Mouse (Mus musculus) T-helper 17 cell (primary cell): ENCODE measurements around the gene BC055324.

Experiments
- in situ Hi-C, 2 experiments: fragments of 300-600 bp; cut with MboI, MseI; formaldehyde crosslinking; loops; 1 replicate in 1 of 2; 2 replicates in 1 of 2; pipeline ENCODE4 v1.15.1; 2025; ENCODE audit warnings: high pct_unique_total_duplicates in 2 of 2

BC055324 gene

DNA sequence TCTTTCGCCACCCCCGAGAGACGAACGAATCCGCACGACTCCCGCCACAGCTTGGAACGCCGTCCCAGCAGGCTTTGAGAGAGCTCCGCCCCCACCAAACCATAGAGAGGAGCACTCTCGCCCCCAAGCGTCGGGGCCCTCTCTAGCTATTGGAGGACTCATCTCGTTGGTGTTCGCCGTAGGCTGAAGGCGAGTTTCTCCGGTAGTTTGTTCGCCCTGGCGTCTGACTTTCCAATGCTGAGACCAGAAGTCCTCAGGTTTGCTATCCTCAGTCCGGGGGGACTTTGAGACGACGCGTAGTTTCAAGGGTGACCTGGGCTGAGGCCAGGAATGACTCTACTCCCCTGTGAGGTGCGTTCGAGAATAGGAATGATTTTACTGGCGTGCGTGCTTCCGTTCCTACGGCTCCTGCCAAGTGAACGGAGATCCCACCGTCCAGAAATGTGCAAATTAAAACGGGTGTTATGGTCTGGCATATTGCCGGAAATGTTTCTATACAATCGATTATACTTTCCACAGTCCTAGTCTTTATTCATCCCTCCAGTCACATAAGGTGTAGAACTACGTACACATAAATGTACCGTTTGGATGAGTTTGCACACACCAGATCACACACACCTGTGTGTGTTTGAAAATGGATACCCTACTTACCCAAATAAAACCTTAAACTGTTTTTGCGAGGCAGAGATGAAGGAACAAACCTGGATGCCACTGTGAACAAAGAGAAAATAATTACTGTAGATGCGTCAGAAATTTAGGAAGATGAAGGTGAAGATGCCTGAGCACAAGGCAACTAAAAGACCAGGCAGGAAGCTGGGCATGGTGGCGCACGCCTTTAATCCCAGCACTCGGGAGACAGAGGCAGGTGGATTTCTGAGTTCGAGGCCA lies at the start of gene BC055324, which contains the start of gene Mettl18:
Gene BC055324 (minus strand): TSS at position 76 of the 888 bp plus-strand sequence.
Gene Mettl18 (plus strand): TSS at position 169 of the 888 bp plus-strand sequence.
- in situ Hi-C loops, result loop anchor here in 1 of 2 experiments (5.0 kb wide), 1 partner anchor 77 kb away; no protein-coding TSS in a partner anchor

DNA sequence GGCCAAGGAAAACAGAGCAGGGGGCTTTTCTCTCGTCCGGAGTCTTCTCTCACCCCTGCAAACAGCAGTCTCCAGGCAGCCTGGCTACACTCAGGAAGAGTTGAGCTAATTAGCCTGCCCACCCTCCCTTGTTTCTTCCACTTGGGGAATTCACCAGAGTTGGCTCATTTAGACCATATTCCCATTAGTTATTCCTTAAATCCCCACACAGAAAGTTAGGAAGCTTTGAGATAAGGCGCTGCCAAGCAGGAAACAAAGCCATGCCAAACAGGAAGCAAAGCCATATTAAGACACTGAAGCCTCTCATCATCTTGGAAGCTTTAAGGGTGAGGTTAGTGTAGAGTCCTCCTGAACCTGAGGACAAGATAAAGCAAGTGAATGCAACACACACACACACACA lies 49.0 kb upstream of the BC055324 start:
- in situ Hi-C loops, result no loop called here

DNA sequence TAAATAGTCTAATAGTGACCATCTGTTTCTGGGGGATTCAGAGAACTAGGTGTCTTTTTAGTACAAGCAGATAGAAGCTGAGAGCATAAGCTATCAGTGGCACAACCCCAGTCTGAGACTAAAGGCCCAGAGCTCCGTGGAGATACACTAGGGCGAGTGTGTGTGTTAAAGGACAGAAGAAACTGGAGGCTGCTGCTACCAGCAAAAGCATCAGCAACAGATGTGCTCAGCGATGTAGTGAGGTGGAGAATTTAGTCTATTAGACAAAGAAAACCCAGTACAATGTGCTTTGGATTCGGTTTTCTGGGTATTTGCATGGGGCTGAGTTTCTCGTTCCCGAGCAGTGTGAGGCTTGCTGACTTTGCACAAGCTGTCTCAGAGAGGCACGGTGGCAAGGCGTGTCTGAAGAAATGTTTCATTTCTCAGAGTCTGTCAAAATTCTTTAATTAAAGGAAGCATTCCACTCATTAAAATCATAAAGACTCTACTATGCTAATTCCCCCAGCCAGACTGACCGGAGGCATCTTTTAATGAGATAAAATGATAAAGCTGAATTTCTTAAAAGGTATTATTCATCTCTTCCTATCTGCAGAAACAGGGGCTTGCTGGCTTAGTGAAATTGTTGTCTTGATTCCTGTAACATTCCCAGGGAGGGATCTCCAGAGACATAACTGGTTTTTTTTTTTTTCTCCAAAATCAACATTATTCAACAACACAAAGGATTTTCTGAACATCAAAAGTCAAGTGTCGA lies 46.0 kb upstream of the BC055324 start:
- in situ Hi-C loops, result no loop called here

DNA sequence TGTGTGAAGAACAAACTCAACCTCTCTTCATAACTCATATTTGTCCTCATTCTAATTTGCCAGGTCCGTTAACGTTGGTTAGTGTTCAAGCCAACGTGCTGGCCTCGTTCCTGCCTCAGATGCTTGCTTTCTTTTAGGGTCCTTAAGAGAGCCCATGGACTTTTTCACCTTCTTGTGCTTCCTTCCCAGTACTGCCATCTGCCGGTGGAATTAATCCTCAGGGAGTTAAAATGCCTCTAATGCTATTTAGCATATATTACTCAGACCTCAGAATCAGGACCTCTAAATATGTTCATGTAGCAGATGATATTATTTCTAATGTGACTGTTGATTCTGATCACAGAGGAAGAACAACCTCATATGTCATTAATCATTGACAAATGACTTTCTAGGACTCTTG lies 32.8 kb upstream of the BC055324 start:
- in situ Hi-C loops, result loop anchor here in 1 of 2 experiments (10.0 kb wide), 1 partner anchor 117 kb away; no protein-coding TSS in a partner anchor

DNA sequence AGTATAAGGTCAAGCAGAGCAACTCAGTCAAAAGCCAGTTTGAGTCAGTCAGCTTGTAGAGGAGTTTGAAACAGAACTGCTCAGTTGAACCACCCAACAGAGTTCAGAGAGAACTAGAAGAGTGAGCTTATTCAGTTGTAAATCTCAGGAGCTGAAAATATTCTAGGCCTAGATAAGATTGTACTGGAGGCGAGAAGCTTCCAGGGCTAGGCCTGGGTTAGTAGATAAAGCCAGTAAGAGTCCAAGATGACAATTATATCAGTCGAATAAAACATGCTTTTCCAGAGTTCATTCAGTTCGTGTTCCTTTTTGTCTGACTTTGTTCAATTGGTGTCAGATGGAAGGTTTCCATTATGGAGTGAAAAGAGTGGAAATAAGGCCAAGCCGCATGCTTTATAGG lies 31.1 kb upstream of the BC055324 start:
- in situ Hi-C loops, result loop anchor here in 1 of 2 experiments (10.0 kb wide), 1 partner anchor 119 kb away; no protein-coding TSS in a partner anchor

DNA sequence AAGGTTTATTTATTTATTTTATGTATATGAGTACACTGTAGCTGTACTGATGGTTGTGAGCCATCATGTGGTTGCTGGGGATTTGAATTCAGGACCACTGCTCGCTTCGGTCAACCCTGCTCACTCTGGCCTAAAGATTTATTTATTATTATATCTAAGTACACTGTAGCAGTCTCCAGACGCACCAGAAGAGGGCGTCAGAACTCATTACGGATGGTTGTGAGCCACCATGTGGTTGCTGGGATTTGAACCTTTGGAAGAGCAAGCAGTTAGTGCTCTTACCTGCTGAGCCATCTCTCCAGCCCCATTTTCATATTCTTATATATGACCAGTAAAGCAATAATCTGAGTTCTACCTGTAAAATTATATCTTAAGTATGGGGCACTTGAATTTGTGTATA lies 27.5 kb upstream of the BC055324 start:
- in situ Hi-C loops, result loop anchor here in 1 of 2 experiments (10.0 kb wide), 1 partner anchor 123 kb away; no protein-coding TSS in a partner anchor

DNA sequence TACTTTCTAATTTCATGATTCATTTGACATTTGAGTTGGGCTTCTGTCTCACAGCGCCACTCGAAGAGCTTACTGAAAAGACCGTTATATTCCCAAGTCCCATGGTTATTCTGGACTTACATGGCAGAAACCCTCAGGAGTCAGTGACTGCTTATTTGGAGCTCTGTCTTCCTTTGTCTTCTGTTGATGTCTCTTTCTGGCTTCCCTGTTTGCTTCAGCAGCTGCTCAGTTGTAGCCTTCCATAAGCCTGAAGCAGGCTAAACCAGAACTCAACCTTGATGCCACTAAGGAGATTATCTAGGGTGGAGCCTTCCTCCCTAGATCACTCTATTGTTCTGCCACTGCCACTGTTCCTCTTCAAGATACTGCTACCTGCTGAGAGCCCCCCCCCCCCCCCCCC lies 26.1 kb upstream of the BC055324 start:
- in situ Hi-C loops, result loop anchor here in 1 of 2 experiments (10.0 kb wide), 1 partner anchor 124 kb away; no protein-coding TSS in a partner anchor

DNA sequence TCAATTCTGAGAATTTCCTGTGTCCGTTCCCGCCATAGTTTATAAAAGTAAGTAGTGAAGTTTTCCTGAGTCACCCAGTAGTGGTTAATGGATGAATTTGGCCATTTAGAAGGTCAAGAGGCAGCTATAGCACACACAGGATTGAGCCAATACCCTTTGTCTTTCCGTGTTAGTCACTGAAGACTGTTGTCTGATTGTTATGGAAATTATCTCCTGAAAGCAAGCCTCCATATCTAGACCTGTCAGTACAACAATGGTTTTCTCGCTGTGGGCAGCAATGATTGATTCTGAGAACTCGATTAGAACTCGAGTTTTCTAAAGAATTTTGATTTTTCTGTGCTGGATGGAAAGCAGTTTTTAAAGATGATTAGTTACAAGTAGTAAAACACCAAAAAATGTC lies 25.2 kb upstream of the BC055324 start:
- in situ Hi-C loops, result loop anchor here in 1 of 2 experiments (10.0 kb wide), 1 partner anchor 125 kb away; no protein-coding TSS in a partner anchor

DNA sequence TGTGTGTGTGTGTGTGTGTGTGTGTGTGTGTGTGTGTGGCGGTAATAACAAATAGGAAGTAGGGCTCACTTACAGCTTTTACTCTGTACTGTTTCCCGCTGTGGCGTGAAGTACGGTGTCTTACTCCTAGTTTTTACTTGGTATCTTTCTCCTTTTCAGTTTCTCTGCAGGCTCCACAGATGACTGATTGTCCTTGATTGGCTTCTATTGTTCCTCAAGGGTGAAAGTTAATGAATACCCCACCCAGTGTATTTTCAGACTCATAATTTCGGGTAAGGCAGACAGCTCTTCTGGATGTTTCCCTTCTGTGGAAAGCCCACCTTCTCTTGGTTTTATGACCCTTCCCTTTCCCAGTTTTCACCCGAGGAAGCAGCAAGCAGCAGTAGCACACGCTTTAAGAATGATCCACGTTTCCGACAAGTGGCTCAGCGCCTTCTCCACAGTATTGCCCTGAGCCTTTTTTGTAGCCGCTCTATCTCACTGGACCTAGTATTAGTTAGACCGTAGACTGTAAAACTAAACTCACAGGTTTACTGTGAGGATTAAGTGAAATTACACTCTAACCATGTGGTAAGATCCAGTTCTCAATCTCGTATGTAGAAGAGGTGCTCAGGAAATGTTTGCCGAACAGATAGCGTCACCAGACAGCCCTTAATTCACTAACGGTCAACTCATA lies 23.8 kb upstream of the BC055324 start:
- in situ Hi-C loops, result no loop called here

DNA sequence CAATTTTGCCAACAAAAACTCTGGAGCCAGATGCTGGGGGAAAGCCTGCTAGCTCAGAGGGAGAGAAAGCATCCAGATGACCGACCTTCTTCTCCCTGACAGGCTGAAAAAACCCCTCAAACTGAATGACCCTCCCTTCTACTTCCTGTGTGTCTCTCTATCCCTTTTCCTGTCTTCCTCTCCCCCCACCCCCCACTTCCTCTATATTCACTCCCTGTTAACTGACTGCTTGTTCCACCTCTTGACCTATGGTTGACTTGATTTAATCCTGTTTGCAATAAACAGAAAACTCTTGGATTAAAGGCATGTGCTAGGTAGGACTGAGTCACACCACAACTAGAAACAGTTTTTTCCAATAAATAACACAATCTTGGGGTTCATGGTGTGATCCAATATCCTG lies 20.0 kb upstream of the BC055324 start:
- in situ Hi-C loops, result no loop called here

DNA sequence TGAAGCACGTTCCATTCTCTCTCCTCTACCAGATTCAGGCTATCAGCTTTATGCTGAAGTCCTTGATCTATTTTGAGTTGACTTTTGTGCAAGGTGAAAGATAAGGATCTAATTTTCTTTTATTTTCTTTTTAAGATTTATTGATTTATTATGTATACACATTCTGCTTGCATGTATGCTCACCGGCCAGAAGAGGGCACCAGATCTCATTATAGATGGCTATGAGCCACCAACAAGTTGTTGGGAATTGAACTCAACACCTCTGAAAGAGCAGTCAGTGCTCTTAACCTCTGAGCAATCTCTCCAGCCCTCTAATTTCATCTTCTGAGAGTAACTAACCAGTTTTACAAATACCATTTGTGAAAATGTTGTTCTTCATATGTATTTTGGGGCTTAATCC lies 14.6 kb upstream of the BC055324 start:
- in situ Hi-C loops, result loop anchor here in 1 of 2 experiments (5.0 kb wide), 1 partner anchor 128 kb away; no protein-coding TSS in a partner anchor

DNA sequence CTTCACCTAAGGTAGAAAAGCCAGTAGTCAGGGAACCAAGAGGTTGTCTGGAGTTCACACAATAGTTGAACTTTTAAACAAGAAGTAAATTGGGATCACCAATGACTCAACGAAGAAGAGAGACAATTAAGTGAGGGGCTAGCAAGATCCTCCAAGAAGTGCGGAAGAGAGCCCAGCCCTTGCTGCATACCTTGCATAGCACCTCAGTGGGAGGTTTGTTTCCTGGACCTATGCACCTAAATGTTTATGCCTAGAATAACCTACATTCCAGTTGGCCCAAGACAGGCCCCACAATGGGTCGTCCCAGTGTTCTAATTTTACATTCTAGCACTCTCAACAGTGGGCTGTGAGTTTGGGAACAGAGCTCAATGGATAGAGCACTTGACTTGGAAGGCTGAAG lies 9.7 kb upstream of the BC055324 start:
- in situ Hi-C loops, result no loop called here

DNA sequence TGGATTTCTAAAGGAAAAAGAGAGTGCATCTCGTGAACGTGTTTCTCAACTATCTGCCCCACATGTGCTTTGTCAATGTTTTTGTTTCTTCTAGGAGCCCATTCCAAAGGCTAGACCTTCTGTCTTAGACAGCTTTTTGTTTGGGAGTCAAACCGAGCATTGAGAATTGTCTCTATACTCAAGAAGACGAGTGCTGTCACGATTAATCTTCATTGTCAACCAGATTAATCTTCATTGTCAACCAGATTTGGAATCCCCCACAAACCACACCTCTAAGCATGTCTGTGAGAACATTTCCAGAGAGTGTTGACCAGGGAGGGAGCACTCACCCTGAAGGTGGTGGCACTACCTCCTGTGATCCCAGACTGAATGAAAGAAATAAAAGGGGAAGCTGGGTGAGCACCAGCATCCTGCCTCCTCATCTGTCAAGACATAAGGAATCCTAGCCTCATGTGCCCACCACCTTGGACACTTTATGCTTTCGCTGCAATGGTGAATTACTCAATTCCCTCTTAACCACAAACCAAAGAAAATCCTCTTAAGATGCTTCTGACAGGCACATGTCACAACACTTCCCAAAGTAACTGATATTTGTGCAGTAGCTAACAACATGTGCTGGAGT lies 7.3 kb upstream of the BC055324 start:
- in situ Hi-C loops, result no loop called here

DNA sequence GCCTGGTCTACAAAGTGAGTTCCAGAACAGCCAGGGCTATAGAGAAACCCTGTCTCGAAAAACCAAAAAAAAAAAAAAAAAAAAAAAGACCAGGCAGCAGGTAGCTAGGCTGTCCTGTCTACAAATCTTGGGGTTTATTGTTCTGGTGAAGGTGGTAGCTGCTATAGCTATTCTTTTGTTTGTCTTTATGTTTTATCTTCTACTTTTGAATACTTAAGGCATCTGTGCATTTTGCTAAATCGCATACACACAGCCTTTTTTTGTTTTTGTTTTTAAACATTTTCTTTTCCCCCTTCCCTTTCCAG lies 965 bp upstream of the BC055324 start:
- in situ Hi-C loops, result loop anchor here in 1 of 2 experiments (5.0 kb wide), 1 partner anchor 77 kb away; no protein-coding TSS in a partner anchor

DNA sequence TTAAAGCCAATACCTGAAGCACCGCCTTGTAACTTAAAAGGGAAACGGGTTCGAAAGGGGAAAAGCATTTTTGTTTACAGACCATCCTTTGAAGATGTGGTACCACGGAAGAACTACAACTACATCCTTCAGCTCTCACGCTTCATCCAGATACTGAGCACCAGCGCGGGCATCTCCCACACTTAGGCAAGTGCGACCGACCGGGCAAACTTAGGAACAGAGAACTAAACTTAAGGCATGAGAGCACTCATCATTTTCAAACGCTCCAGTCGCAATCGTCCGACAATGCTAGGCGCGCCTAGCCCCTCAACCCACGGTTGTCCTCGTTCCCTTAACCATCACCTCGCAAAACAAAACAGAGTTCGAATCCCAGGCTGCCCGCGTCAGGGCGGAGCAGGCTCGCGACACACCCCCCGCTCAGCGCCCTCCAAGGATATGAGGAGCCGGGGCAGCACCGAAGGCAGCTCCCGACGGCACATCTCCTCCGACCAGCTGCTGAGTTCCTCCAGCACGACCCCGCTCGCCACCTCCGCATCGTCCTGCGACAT lies 349 bp downstream of the BC055324 start:
- in situ Hi-C loops, result no loop called here

DNA sequence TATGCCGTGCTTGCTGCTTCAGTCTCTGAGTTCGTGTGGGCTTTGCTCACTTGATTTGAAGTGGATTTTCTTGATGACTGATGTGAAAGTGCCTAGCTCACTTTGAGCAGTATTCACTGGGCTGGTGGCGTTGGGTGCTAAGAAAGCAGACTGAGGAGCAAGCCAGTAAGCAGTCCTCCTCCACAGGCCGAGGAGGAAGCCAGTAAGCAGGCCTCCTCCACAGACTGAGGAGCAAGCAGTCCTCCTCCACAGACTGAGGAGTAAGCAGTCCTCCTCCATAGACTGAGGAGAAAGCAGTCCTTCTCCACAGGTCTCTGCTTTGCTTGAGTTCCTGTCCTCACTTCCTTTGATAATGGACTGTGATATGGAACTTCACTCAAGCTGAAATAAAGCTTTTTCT lies 2.2 kb downstream of the BC055324 start:
- in situ Hi-C loops, result no loop called here

DNA sequence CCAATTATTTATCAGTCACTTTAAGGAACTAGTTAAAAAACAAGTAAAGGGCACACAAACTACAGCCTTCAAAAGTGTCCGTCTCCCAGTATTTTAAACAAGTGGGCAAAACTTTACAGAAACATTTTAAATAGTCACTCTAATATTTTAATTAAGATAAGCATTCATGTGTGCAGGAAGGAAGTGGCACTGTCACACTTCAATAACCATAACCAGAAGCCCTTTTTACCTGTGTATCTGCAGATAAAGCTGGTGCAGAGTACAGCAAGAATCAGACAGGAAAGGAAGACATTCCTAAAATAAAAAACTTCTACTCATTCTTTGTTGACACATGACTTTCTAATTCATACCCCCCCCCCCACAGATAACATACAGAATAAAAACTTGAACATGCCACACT lies 18.1 kb downstream of the BC055324 start:
- in situ Hi-C loops, result no loop called here

DNA sequence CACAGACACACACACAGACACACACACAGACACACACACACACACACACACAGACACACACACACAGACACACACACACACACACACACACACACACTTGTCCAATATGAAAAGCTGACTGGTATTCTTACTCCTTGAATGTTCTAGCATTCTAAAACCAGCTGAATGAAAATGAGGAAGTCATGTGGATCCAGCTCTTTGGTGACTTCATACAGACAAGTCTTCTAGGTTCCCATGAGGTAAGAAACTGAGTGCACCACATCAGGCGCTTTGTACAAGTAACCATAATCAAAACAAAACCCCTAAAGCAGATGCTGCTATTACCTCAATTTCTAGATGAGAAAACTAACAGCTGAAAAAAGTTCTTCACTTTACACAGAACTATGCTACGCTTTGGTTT lies 19.5 kb downstream of the BC055324 start:
- in situ Hi-C loops, result no loop called here

DNA sequence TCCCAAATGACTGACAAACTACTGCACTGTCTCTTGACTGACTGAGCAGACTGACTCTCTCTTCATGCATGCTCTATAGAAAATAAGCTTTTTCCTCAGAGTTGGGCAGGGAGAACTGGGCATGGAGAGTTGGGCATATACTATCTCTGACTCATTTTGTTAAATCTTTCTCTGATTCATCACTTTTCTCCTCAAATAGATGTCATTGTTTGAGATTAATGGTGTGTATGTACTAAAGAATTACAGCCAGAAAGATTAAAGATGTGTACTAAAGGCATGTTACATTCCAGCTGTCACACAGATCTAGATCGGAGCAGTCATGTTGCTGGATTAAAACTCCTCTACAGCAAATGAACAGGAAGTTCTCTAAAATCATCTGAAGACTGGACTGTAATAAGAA lies 20.1 kb downstream of the BC055324 start:
- in situ Hi-C loops, result no loop called here

DNA sequence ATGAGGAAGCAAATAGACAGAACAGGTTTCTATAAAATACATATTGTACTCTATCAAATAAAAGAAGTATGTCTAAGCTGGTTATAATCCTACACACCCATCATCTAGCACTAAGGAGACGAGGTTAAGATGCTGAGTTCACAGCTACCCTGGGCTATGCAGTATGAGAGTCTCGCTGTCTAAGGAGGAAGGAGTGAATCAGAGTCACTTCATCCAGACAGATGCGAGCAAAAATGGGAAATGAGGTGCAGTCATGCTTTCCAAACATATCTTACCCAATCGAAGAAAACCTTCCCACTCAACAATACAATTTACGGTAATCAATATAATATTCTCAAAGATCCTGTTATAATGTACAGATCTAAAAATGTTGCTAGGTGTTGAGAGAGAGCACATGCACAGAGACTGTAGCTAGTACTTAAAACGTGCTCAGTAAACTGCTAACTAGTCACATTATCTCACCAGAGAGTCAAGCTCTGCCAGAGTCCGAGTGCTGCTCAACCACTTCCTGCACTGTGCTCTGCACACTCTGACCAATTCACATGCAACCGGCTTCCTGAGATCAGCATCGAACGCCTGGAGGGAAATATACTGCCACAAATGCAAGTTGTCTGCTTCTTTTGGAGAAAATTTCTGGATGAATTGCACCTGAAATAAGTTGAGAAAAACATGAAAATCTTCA lies 30.4 kb downstream of the BC055324 start:
- in situ Hi-C loops, result no loop called here
